Mouse (Mus musculus) forebrain, embryonic 13.5 days (tissue): ENCODE results near the gene Adra2c. TPM values are rescaled to one million over a fixed set of nuclear protein-coding genes. Genes with fewer than 3 reads are reported as not detected.

ENCODE experiments used
- ATAC-seq: fragments of 200-750 bp; cut with Nextera tagmentation; 2 replicates; pipeline ENCODE4 v1.8.0; 2017
- H3K27ac ChIP-seq: fragments of 300-500 bp; sonication (generic); 2 replicates; pipeline ENCODE4 v1.5.1; 2015; ENCODE audit warnings: inconsistent platforms, mild to moderate bottlenecking, moderate library complexity
- H3K27me3 ChIP-seq: fragments of 300-500 bp; sonication (generic); 2 replicates; pipeline ENCODE4 v1.6.1; 2015; ENCODE audit warnings: mild to moderate bottlenecking, inconsistent platforms
- H3K36me3 ChIP-seq: fragments of 300-500 bp; sonication (generic); 2 replicates; pipeline ENCODE4 v1.6.1; 2015; ENCODE audit warnings: mild to moderate bottlenecking, inconsistent platforms; ENCODE audit not compliant: poor library complexity, severe bottlenecking
- H3K4me1 ChIP-seq: fragments of 300-500 bp; sonication (generic); 2 replicates; pipeline ENCODE4 v1.6.1; 2015; ENCODE audit warnings: inconsistent platforms
- H3K4me2 ChIP-seq: fragments of 300-500 bp; sonication (generic); 2 replicates; pipeline ENCODE4 v1.6.1; 2015; ENCODE audit warnings: inconsistent platforms, mild to moderate bottlenecking, moderate library complexity
- H3K4me3 ChIP-seq: fragments of 300-500 bp; sonication (generic); 2 replicates; pipeline ENCODE4 v1.5.1; 2015; ENCODE audit warnings: mild to moderate bottlenecking, inconsistent platforms
- H3K9ac ChIP-seq: fragments of 300-500 bp; sonication (generic); 2 replicates; pipeline ENCODE4 v1.6.1; 2015; ENCODE audit warnings: mild to moderate bottlenecking, inconsistent platforms
- H3K9me3 ChIP-seq: fragments of 300-500 bp; sonication (generic); replicated peaks from 2 replicates; pipeline ENCODE4 v1.6.1; 2016; ENCODE audit warnings: inconsistent platforms
- WGBS: fragments of 180-500 bp; shearing (Covaris S2); methylation state at CpG from one replicate; pipeline ENCODE4 v1.1.7; 2015; 5-methylcytosine and 5-hydroxymethylcytosine counted together
- polyA plus RNA-seq: library from polyadenylated mRNA; unstranded; fragments of >200 nt; fragmentation: Nextera tagmentation; extraction: Ambion mirVana; gene quantifications from 2 replicates; pipeline ENCODE4 v1.2.1, GENCODE M21; 2015

Gene Adra2c
- polyA plus RNA-seq, result 0.19 and 0.21 TPM in 2 replicates

DNA sequence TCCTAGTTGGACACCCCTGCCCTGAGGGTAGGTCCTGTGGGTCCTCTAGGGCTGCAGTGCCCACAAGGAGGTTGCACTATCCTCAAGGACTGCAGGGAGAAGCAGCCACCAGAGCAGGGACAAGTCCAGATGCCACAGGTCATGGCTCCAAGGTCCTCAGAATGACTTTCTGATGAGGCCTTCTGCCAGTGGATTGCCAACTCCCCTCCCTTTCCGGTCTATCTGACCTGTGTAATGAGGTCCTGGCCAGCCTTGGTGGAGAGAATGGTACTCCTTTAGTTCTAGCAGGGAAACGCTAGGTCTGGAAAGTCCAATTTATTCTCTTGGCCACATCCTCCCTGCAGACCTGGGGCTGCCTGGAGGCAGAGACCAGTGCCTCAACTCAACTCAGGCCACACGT is at the start of gene Adra2c:
Gene Adra2c (plus strand): TSS at position 301 of the 400 bp plus-strand sequence.
- WGBS, result 37% methylated on average over 3 of the region's 3 CpGs

DNA sequence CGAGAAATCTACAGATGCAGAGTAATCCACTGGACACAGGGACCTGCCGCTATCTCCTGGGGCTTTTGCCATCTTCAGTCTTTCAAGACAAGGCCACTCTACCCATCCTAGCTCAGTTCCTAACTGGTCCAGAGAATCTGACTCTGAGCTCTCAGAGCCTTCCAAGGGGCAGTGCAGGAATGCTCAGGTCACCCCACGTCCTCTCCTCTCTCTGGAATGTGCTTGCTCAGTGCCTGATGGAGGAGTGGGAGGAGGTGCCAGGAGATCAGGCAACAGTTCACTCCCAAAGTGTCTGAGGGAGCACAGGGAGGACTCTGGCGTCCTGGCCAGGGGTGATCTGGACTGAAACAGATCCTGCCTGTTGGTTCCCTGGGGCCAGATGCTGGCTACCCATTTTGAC is 45.0 kb upstream of the Adra2c start:
- Histone ChIP-seq H3K4me3 (no peak overlapping the region), H3K4me2 (no peak overlapping the region), H3K9me3 (no peaks in the 10 kb centered on the region), H3K36me3 (no peaks in the 10 kb centered on the region), H3K9ac (no peak overlapping the region), H3K27me3 (no peaks in the 10 kb centered on the region), H3K27ac (no peak overlapping the region), H3K4me1 (no peaks in the 10 kb centered on the region)
- 81% methylated on average over 4 of the region's 4 CpGs for WGBS
- ATAC-seq, result no peak

More for the DNA sequence above, at the start of gene Adra2c:
- peaks cover 21% of the 10 kb centered on the region for H3K4me1 ChIP-seq
- H3K27ac ChIP-seq, result no peak within 1 kb of the TSS
- no peaks in the 10 kb centered on the region for H3K36me3 ChIP-seq
- ATAC-seq, result no peak
- peak within 1 kb of the TSS; percentile 46 for H3K4me3 ChIP-seq
- peak within 1 kb of the TSS; percentile 53 for H3K9ac ChIP-seq
- peaks cover 76% of the 10 kb centered on the region for H3K27me3 ChIP-seq
- H3K9me3 ChIP-seq, result no peaks in the 10 kb centered on the region
- H3K4me2 ChIP-seq, result peak within 1 kb of the TSS; percentile 77

DNA sequence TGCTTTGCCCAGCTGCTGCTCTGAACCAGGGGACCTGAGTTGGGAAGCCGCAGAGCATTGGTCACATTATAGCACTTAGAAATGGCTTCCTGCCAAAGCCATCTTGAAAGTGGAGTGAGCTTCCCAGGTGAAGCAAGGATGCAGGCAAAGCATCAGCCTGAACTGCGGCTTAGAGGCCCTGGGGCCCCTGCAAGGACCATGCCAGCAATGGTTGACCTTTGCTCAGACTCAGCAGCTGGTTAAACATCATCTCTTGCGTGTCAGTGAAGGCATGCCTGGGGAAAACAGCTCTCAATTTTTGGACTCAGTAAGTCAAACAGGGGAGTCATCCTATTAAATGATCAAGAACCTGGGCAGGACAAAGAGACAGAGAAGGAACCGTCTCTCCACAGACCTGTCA is 40.4 kb upstream of the Adra2c start:
- H3K36me3 ChIP-seq, result no peaks in the 10 kb centered on the region
- H3K4me1 ChIP-seq, result no peaks in the 10 kb centered on the region
- ATAC-seq, result no peak
- no peak overlapping the region for H3K4me2 ChIP-seq
- peaks cover 4% of the 10 kb centered on the region for H3K9me3 ChIP-seq
- H3K4me3 ChIP-seq, result no peak overlapping the region
- H3K27me3 ChIP-seq, result no peaks in the 10 kb centered on the region
- WGBS, result 84% methylated on average over 4 of the region's 4 CpGs
- no peak overlapping the region for H3K9ac ChIP-seq
- no peak overlapping the region for H3K27ac ChIP-seq

DNA sequence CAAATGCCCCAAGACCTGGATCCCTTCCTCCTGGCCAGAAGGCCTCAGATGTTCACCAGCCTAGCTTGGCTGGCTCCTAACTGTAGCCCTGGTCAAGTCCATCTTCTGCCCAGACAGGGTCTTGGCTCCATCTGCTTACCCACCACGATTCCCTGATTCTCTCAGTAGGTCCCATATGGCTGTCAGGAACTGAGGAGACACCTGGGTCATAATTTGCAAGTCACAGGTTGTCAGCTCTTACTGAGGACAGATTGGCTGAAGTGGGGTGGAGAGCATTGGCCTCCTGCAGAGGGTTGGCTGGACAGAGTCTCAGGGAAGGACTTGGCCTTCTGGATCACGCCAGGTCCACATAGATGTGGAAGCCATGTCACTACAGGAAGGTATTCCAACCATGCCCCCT is 39.5 kb upstream of the Adra2c start:
- no peak overlapping the region for H3K27ac ChIP-seq
- H3K36me3 ChIP-seq, result no peaks in the 10 kb centered on the region
- H3K9me3 ChIP-seq, result peaks cover 4% of the 10 kb centered on the region
- 76% methylated on average over 2 of the region's 2 CpGs for WGBS
- ATAC-seq, result no peak
- H3K4me2 ChIP-seq, result no peak overlapping the region
- no peaks in the 10 kb centered on the region for H3K4me1 ChIP-seq
- no peaks in the 10 kb centered on the region for H3K27me3 ChIP-seq
- no peak overlapping the region for H3K9ac ChIP-seq
- no peak overlapping the region for H3K4me3 ChIP-seq

- Histone ChIP-seq H3K4me2 (no peak overlapping the region), H3K9me3 (peaks cover 4% of the 10 kb centered on the region), H3K36me3 (no peaks in the 10 kb centered on the region), H3K4me3 (no peak overlapping the region), H3K4me1 (peaks cover 10% of the 10 kb centered on the region), H3K9ac (no peak overlapping the region), H3K27me3 (no peaks in the 10 kb centered on the region), H3K27ac (no peak overlapping the region)
- no peak for ATAC-seq
- WGBS, result 78% methylated on average over 3 of the region's 3 CpGs
Observed at GRCm38 (mm10) chr5:35241556-35241955, 36.6 kb upstream of the Adra2c start.

- Histone ChIP-seq H3K9me3 (peaks cover 4% of the 10 kb centered on the region), H3K27ac (no peak overlapping the region), H3K27me3 (no peaks in the 10 kb centered on the region), H3K4me1 (peaks cover 10% of the 10 kb centered on the region), H3K4me2 (no peak overlapping the region), H3K9ac (no peak overlapping the region), H3K4me3 (no peak overlapping the region), H3K36me3 (no peaks in the 10 kb centered on the region)
- ATAC-seq, result no peak
- WGBS, result 17% methylated on average over 1 of the region's 1 CpGs
Observed at GRCm38 (mm10) chr5:35244204-35244603, 33.9 kb upstream of the Adra2c start.

- Histone ChIP-seq H3K36me3 (no peaks in the 10 kb centered on the region), H3K9ac (no peak overlapping the region), H3K4me3 (no peak overlapping the region), H3K4me2 (no peak overlapping the region), H3K9me3 (peaks cover 4% of the 10 kb centered on the region), H3K27me3 (no peaks in the 10 kb centered on the region), H3K4me1 (peaks cover 10% of the 10 kb centered on the region), H3K27ac (peak overlapping the region; percentile 14; the same call in 1 of the 2 replicates)
- WGBS, result 43% methylated on average over 11 of the region's 11 CpGs
- no peak for ATAC-seq
Observed at GRCm38 (mm10) chr5:35245555-35246273, 32.4 kb upstream of the Adra2c start.

DNA sequence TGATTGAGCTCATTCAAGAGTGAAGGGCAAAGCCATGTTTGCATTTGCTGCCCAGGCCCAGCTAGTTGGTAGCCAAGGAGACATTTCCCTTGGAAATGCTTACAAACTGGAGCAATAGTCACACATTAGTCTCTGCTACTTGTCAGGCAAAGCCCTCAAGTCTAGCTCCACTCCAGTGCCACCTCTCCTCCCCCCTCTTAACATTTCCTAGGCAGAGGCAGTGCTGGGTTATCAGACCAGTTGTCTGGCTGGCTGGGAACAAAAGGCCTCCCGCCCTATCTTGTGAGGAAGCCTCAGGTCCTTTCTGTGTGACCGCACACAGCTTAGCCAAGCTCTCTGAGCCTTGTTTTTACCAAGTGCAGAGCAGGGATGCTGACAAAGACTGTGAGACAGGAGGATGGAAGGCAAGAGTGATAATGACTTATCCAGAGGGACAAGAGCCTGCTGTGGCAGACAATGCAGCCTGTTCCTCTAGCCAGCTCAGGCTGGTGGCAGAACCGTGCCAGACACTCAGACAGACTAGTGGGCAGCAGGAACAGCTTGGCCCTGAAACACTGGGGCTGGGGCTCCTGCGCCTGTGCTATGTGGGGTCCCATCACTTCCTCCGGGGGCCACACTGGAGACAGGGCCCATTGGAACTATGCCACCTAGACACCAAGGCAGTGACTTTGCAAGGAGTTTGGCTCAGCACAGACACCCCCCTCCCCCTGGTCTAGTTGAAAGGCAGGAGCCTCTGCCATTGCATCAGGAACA is 23.0 kb upstream of the Adra2c start:
- Histone ChIP-seq H3K4me2 (no peak overlapping the region), H3K9ac (no peak overlapping the region), H3K36me3 (no peaks in the 10 kb centered on the region), H3K27ac (0 out of 2 replicates have a peak overlapping the region, but pooled peaks have one; percentile 19), H3K9me3 (no peaks in the 10 kb centered on the region), H3K4me3 (no peak overlapping the region), H3K4me1 (0 out of 2 replicates have a peak, but pooled peaks cover 3% of the 10 kb centered on the region), H3K27me3 (no peaks in the 10 kb centered on the region)
- 44% methylated on average over 5 of the region's 5 CpGs for WGBS
- 0 out of 2 replicates have a peak, but pooled peaks have one; percentile 27 for ATAC-seq

GRCm38 (mm10) chr5:35263716-35264115 is 14.4 kb upstream of the Adra2c start:
- no peak overlapping the region for H3K4me2 ChIP-seq
- WGBS, result 74% methylated on average over 4 of the region's 4 CpGs
- H3K4me3 ChIP-seq, result no peak overlapping the region
- H3K9ac ChIP-seq, result no peak overlapping the region
- H3K27ac ChIP-seq, result no peak overlapping the region
- no peaks in the 10 kb centered on the region for H3K9me3 ChIP-seq
- H3K27me3 ChIP-seq, result no peaks in the 10 kb centered on the region
- H3K4me1 ChIP-seq, result peaks cover 17% of the 10 kb centered on the region
- ATAC-seq, result no peak
- no peaks in the 10 kb centered on the region for H3K36me3 ChIP-seq

GRCm38 (mm10) chr5:35267486-35267885 is 10.6 kb upstream of the Adra2c start:
- 13% methylated on average over 7 of the region's 7 CpGs for WGBS
- no peaks in the 10 kb centered on the region for H3K36me3 ChIP-seq
- no peak overlapping the region for H3K4me3 ChIP-seq
- H3K9me3 ChIP-seq, result no peaks in the 10 kb centered on the region
- H3K27ac ChIP-seq, result peak overlapping the region; percentile 35; the same call in 1 of the 2 replicates
- no peak overlapping the region for H3K9ac ChIP-seq
- ATAC-seq, result peak; percentile 93
- peak overlapping the region; percentile 15; the same call in 1 of the 2 replicates for H3K4me2 ChIP-seq
- peaks cover 17% of the 10 kb centered on the region for H3K4me1 ChIP-seq
- H3K27me3 ChIP-seq, result 0 out of 2 replicates have a peak, but pooled peaks cover 5% of the 10 kb centered on the region

DNA sequence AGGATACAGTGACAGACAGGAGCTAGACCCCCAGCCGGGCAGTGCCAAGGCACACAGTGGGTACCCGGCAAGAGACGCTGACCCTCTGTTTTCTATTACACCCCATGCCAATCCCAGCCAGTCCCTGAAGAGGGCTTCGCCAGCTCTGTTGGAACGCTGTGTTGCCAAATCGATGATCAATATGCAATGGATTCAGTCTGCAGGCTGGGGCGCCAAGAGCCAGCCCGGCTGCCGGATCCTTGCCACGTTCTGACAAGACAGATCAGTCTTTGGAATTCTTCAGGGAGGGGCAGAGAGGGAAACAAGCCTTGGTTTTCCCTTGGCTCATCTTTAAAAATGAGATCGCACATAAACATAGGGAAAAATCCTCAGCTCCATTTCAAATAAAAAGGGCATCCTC is 2.8 kb upstream of the Adra2c start:
- Histone ChIP-seq H3K9me3 (no peaks in the 10 kb centered on the region), H3K36me3 (no peaks in the 10 kb centered on the region), H3K4me3 (no peak overlapping the region), H3K4me1 (peaks cover 18% of the 10 kb centered on the region), H3K27ac (no peak overlapping the region), H3K27me3 (peaks cover 55% of the 10 kb centered on the region), H3K4me2 (no peak overlapping the region), H3K9ac (no peak overlapping the region)
- no peak for ATAC-seq
- WGBS, result 79% methylated on average over 11 of the region's 11 CpGs
